Mouse (Mus musculus) MEL (cell line): ENCODE results near the gene Rcl1. TPM values are rescaled to one million over a fixed set of nuclear protein-coding genes. Genes with fewer than 3 reads are reported as not detected.
A peak's percentile ranks its signal among the peaks of the same experiment; 100 is the strongest.

Experiments
- DNase-seq: peaks from one replicate; pipeline ENCODE4 v3.0.0; 2011; ENCODE audit warnings: low read depth, low spot score
- H3K27ac ChIP-seq: 2 replicates; pipeline ENCODE4 v1.5.1; 2012; ENCODE audit warnings: low read depth, mild to moderate bottlenecking, control low read depth, low read length, moderate library complexity; ENCODE audit not compliant: control insufficient read depth
- H3K27me3 ChIP-seq, 2 experiments: fragments of 150-350 bp in 1 of 2; sonication (generic) in 1 of 2; 2 replicates each; pipeline ENCODE4 v1.6.1; 2012; ENCODE audit warnings: low read length in 2 of 2, mild to moderate bottlenecking in 2 of 2, improper control_type of control experiment in 1 of 2, moderate library complexity in 1 of 2; ENCODE audit not compliant: insufficient read depth in 2 of 2, control insufficient read depth in 1 of 2
- H3K36me3 ChIP-seq, 2 experiments: 2 replicates each; pipeline ENCODE4 v1.6.1; 2012 to 2014; ENCODE audit warnings: low read length in 2 of 2, improper control_type of control experiment in 1 of 2, inconsistent platforms in 1 of 2, mild to moderate bottlenecking in 1 of 2; ENCODE audit not compliant: insufficient read depth in 2 of 2, control insufficient read depth in 1 of 2
- H3K4me1 ChIP-seq, 2 experiments: fragments of 150-350 bp in 1 of 2; sonication (generic) in 1 of 2; 2 replicates each; pipeline ENCODE4 v1.6.1; 2012; ENCODE audit warnings: low read length in 2 of 2, improper control_type of control experiment in 1 of 2, mild to moderate bottlenecking in 1 of 2; ENCODE audit not compliant: insufficient read depth in 2 of 2, control insufficient read depth in 1 of 2
- H3K4me3 ChIP-seq, 2 experiments: fragments of 150-350 bp in 1 of 2; sonication (generic) in 1 of 2; 2 replicates each; pipeline ENCODE4 v1.5.1; 2012; ENCODE audit warnings: low read depth in 2 of 2, low read length in 2 of 2, mild to moderate bottlenecking in 2 of 2, moderate library complexity in 2 of 2, control low read depth in 1 of 2, improper control_type of control experiment in 1 of 2; ENCODE audit not compliant: control insufficient read depth in 1 of 2, insufficient read depth in 1 of 2
- H3K79me2 ChIP-seq: 2 replicates; pipeline ENCODE4 v1.6.1; 2012; ENCODE audit warnings: mild to moderate bottlenecking, low read length, moderate library complexity; ENCODE audit not compliant: control insufficient read depth, poor library complexity, insufficient read depth
- H3K9ac ChIP-seq: 2 replicates; pipeline ENCODE4 v1.6.1; 2012; ENCODE audit warnings: low read depth, mild to moderate bottlenecking, control low read depth, low read length, moderate library complexity; ENCODE audit not compliant: control insufficient read depth, poor library complexity, severe bottlenecking
- H3K9me3 ChIP-seq: fragments of 150-350 bp; sonication (generic); replicated peaks from 2 replicates; pipeline ENCODE4 v1.6.1; 2012; ENCODE audit warnings: mild to moderate bottlenecking, low read length, improper control_type of control experiment, moderate library complexity; ENCODE audit not compliant: insufficient read depth
- CHD1 ChIP-seq: IDR thresholded peaks from 2 replicates; pipeline ENCODE4 v1.6.1; 2012; ENCODE audit warnings: low read depth, mild to moderate bottlenecking, inconsistent platforms, low read length, improper control_type of control experiment
- EP300 ChIP-seq, 2 experiments: IDR thresholded peaks; 2 replicates each; pipeline ENCODE4 v1.6.1; 2011; ENCODE audit warnings: improper control_type of control experiment in 2 of 2, low read length in 2 of 2, low read depth in 1 of 2, mild to moderate bottlenecking in 1 of 2
- GATA1 ChIP-seq: IDR thresholded peaks from 2 replicates; pipeline ENCODE4 v1.6.1; 2011; ENCODE audit warnings: low read depth, low read length, improper control_type of control experiment
- JUND ChIP-seq: IDR thresholded peaks from 2 replicates; pipeline ENCODE4 v1.6.1; 2011; ENCODE audit warnings: low read depth, mild to moderate bottlenecking, improper control_type of control experiment, low read length
- MAFK ChIP-seq: IDR thresholded peaks from 2 replicates; pipeline ENCODE4 v1.6.1; 2011; ENCODE audit warnings: low read depth, mild to moderate bottlenecking, low read length, improper control_type of control experiment, borderline replicate concordance
- POLR2AphosphoS5 ChIP-seq: IDR thresholded peaks from 2 replicates; pipeline ENCODE4 v1.6.1; 2012; ENCODE audit warnings: low read depth, borderline replicate concordance, mild to moderate bottlenecking, inconsistent platforms, low read length, moderate library complexity, mixed read lengths
- RCOR1 ChIP-seq: IDR thresholded peaks from 2 replicates; pipeline ENCODE4 v1.6.1; 2012; ENCODE audit warnings: low read depth, mild to moderate bottlenecking, inconsistent platforms, low read length, improper control_type of control experiment
- SIN3A ChIP-seq: IDR thresholded peaks from 2 replicates; pipeline ENCODE4 v1.6.1; 2012; ENCODE audit warnings: low read length, improper control_type of control experiment, inconsistent platforms
- TBP ChIP-seq: IDR thresholded peaks from 2 replicates; pipeline ENCODE4 v1.8.0; 2011; ENCODE audit warnings: low read depth, low read length, improper control_type of control experiment
- TCF12 ChIP-seq: IDR thresholded peaks from 2 replicates; pipeline ENCODE4 v1.6.1; 2014; ENCODE audit warnings: low read depth, mild to moderate bottlenecking, inconsistent platforms, low read length, improper control_type of control experiment, moderate library complexity
- USF1 ChIP-seq: IDR thresholded peaks from 2 replicates; pipeline ENCODE4 v1.6.1; 2014; ENCODE audit warnings: low read depth, mild to moderate bottlenecking, inconsistent platforms, low read length, improper control_type of control experiment, moderate library complexity
- ZC3H11A ChIP-seq: IDR thresholded peaks from 2 replicates; pipeline ENCODE4 v1.6.1; 2012; ENCODE audit warnings: low read depth, mild to moderate bottlenecking, inconsistent platforms, low read length, improper control_type of control experiment
- ZNF384 ChIP-seq: IDR thresholded peaks from 2 replicates; pipeline ENCODE4 v1.6.1; 2012; ENCODE audit warnings: low read depth, mild to moderate bottlenecking, inconsistent platforms, low read length, improper control_type of control experiment
- polyA plus RNA-seq, 2 experiments: library from polyadenylated mRNA; stranded (reverse) in 1 of 2; unstranded in 1 of 2; fragments of >175 nt in 1 of 2; fragments of >200 nt in 1 of 2; gene quantifications; 2 replicates each; pipeline versions ENCODE4 v1.2.1 to v1.2.4; 2012; ENCODE audit warnings: low replicate concordance in 2 of 2, low read depth in 1 of 2; ENCODE audit not compliant: insufficient read length in 2 of 2, insufficient read depth in 1 of 2, missing spikeins in 1 of 2
- total RNA-seq: library from RNA; depleted of rRNA; stranded (reverse); fragments of 300-350 nt; gene quantifications from 2 replicates; pipeline ENCODE4 v1.2.3, GENCODE M21; 2012

Rcl1 gene
- total and polyA plus RNA-seq, 3 experiments, result 86.4 to 122 TPM; not detected in 1

DNA sequence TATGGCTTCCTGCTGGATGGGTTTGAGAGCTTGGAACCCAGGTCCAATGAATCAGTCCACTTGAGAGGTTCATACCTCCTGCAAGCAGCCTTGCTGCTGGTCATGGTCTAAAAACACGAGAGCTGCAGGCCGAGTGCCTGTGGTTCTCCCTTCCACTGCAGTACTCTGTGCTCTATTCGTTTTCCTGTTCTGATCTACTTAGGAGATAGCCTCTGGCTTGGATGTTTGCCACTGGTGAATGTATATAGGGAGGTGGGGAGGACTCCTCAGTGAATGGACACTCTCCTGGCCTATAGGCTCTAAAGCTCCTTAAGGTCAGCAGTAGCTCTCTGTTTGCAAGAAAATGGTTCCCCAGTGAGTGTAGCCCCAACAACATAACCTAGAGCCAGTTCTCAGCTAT is 57.3 kb downstream of the Rcl1 start:
- Histone ChIP-seq H3K36me3 (peaks cover 0 to 15% of the 10 kb centered on the region in 2 experiments; a peak in 2 of 4 replicates), H3K9ac (peak overlapping the region; percentile 46), H3K4me1 (peaks cover 10 to 15% of the 10 kb centered on the region in 2 experiments), H3K4me3 (no peak overlapping the region), H3K27me3 (no peaks in the 10 kb centered on the region), H3K27ac (peak overlapping the region; percentile 38), H3K9me3 (no peaks in the 10 kb centered on the region), H3K79me2 (no peaks in the 10 kb centered on the region)
- no peak for TF ChIP-seq MAFK
- TF ChIP-seq GATA1, result peak; percentile 84
- TF ChIP-seq TBP, result no peak
- TF ChIP-seq POLR2AphosphoS5, result no peak
- no peak for TF ChIP-seq RCOR1
- TF ChIP-seq USF1, result no peak
- TF ChIP-seq ZC3H11A, result no peak
- TF ChIP-seq EP300 (IDR thresholded peaks at IDR 0.05; ENCODE audit: low read depth in 1 of 2, low read length in 2 of 2), result 0 out of 4 replicates have a peak, but pooled peaks of 1 of the 2 experiments have one; percentile 2
- TF ChIP-seq TCF12, result no peak
- TF ChIP-seq CHD1, result no peak
- DNase-seq, result peak; percentile 62

DNA sequence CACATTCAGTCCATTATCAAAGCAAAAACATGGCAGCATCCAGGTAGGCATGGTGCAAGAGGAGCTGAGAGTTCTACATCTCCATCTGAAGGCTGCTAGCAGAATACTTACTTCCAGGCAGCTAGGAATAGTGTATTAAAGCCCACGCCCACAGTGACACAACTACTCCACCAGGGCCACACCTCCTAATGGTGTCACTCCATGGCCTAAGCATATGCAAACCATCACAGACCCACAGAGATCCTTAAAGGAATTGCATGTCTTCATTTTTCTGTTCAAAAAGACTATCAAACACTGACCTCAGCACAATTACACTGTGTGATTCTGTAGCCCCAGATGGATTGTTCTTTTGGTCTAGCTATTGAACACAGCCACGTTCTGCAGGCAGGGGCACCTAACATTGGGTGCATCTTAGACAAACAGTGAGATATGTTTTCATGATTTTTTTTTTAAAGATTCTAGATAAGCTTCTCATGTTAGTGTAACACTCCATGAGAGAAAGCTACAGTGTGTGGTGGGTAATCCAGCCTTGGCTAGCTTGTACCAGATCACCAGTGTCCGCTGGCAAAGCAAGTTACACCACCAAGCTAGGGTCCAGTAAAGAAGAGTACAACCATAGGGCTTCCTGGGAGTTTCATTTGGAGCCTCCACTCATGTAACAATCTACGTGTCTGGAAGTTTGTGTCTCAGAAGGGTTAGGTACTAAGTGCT is 62.8 kb downstream of the Rcl1 start:
- no peak for TF ChIP-seq JUND
- no peak for TF ChIP-seq EP300 (IDR thresholded peaks at IDR 0.05; ENCODE audit: low read depth in 1 of 2, low read length in 2 of 2)
- no peak for TF ChIP-seq RCOR1
- no peak for TF ChIP-seq SIN3A
- peak; percentile 72 for TF ChIP-seq ZNF384
- TF ChIP-seq, all 39 proteins: peak for 1
- Histone ChIP-seq H3K79me2 (no peaks in the 10 kb centered on the region), H3K27me3 (no peaks in the 10 kb centered on the region), H3K9me3 (no peaks in the 10 kb centered on the region), H3K4me3 (no peak overlapping the region), H3K4me1 (peaks cover 5 to 13% of the 10 kb centered on the region in 2 experiments), H3K36me3 (peaks cover 0 to 10% of the 10 kb centered on the region in 2 experiments; a peak in 2 of 4 replicates), H3K9ac (no peak overlapping the region), H3K27ac (peak overlapping the region; percentile 48)
- DNase-seq, result peak; percentile 45
